Mouse (Mus musculus) myocyte (in vitro differentiated cells): ENCODE measurements around the gene Uroc1.

ENCODE experiments used
- E2F4 ChIP-seq: IDR thresholded peaks from one replicate; pipeline ENCODE4 v1.6.1; 2011; ENCODE audit warnings: mild to moderate bottlenecking, control low read depth, moderate library complexity; ENCODE audit not compliant: insufficient read depth
- MAX ChIP-seq: IDR thresholded peaks from one replicate; pipeline ENCODE4 v1.6.1; 2011; ENCODE audit warnings: low read depth, mild to moderate bottlenecking, control low read depth
- POLR2A ChIP-seq: IDR thresholded peaks from one replicate; pipeline ENCODE4 v1.6.1; 2011; ENCODE audit warnings: low read depth, mild to moderate bottlenecking, control low read depth, moderate library complexity; ENCODE audit not compliant: insufficient read length
- USF1 ChIP-seq: IDR thresholded peaks from one replicate; pipeline ENCODE4 v1.6.1; 2011; ENCODE audit warnings: low read depth, mild to moderate bottlenecking, control low read depth, moderate library complexity

DNA sequence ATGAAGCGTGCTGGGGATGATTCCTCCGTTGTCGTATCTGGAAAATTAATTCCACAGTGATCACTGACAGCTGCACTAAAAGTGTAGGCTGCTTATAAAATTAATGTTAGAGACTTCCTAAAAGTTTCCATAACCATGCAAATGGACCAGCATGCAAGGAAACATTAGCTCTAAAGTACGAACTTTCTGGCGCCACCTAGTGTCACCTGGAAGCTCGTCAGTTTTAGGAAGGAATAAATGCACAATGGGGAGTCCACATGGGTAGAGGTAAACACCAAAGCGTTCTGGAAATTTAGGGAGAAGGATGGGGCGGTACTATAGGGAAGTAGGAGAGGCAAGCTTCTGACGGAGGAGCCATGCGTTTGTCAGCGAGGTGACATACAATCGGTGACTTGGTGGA, 44.8 kb upstream of the Uroc1 start:
- TF ChIP-seq MAX, result no peak
- no peak for TF ChIP-seq POLR2A
- TF ChIP-seq USF1, result no peak
- no peak for TF ChIP-seq E2F4
